Mouse (Mus musculus): ENCODE measurements at regions not wholly inside any gene's neighbourhood (a gene's known extent, or its start where the extent isn't known, plus 50 kb on each side); places are given as distances from the start of the nearest gene placed in this dataset.
A peak's percentile ranks its signal among the peaks of the same experiment; 100 is the strongest.

DNA sequence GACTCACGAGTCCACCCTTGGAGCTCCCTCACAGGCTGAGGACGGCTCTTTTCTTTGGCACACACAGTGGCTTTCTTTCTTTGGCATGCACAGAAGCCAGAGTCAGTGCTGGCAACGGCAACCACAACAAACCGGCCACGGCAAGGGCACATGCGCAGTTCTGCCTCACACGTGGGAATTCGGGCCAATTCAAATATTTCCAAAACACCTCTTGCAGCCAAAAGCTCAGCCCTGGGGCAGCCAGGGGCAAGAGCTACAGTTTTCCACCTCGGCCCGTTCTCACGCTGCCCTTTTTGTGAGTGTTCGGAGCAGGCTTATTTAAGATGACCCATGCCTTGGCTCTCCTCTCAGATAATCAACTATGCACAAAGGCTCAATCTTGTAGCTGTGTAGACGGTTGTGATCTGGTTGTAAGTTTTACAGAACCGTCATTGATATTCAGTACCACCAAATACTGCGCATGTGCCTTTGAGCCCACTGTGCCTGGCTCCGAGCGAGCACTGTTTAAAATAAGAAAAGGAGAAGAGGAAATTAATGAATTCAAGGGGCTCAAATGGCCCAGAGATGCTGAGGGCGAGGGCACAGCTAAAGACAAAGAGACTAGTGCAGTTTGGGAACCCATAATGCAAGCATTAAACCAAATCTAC lies 111.1 kb downstream of the Dyrk2 start:
- peaks cover 9% of the 10 kb centered on the region for H3K4me1 ChIP-seq (replicated peaks; ENCODE audit: control insufficient read depth, insufficient read depth, low read length)
- H3K4me3 ChIP-seq (ENCODE audit: control insufficient read depth, insufficient read depth, low read length): no peak overlapping the region
- TF ChIP-seq CTCF (IDR thresholded peaks at IDR 0.05; ENCODE audit: borderline replicate concordance, control insufficient read depth, extremely low read depth, insufficient read depth, low read length, poor library complexity) (no peak), POLR2A (IDR thresholded peaks at IDR 0.05; ENCODE audit: control insufficient read depth, extremely low read depth, insufficient read depth, low read length, poor library complexity) (no peak)
- no peaks in the 10 kb centered on the region for H3K27me3 ChIP-seq (ENCODE audit: control insufficient read depth, insufficient read depth, low read length)
- DNase-seq: no peak
- 49% methylated on average over 18 of the region's 18 CpGs for WGBS
- H3K27ac ChIP-seq (ENCODE audit: control insufficient read depth, insufficient read depth, low read length): no peak overlapping the region
- H3K36me3 ChIP-seq (ENCODE audit: control insufficient read depth, insufficient read depth, low read length): no peaks in the 10 kb centered on the region

- WGBS: 88% methylated on average over 8 of the region's 8 CpGs
- peaks cover 10% of the 10 kb centered on the region for H3K4me1 ChIP-seq (replicated peaks; ENCODE audit: control insufficient read depth, insufficient read depth, low read length)
- H3K4me3 ChIP-seq (ENCODE audit: control insufficient read depth, insufficient read depth, low read length): no peak overlapping the region
- H3K27me3 ChIP-seq (ENCODE audit: control insufficient read depth, insufficient read depth, low read length): no peaks in the 10 kb centered on the region
- no peak for TF ChIP-seq POLR2A (IDR thresholded peaks at IDR 0.05; ENCODE audit: control insufficient read depth, extremely low read depth, insufficient read depth, low read length, poor library complexity)
- TF ChIP-seq CTCF (IDR thresholded peaks at IDR 0.05; ENCODE audit: borderline replicate concordance, control insufficient read depth, extremely low read depth, insufficient read depth, low read length, poor library complexity): no peak
- DNase-seq: no peak
- no peaks in the 10 kb centered on the region for H3K36me3 ChIP-seq (ENCODE audit: control insufficient read depth, insufficient read depth, low read length)
- H3K27ac ChIP-seq (ENCODE audit: control insufficient read depth, insufficient read depth, low read length): no peak overlapping the region
Observed at GRCm38 (mm10) chr10:118760441-118760840, 109.6 kb downstream of the Dyrk2 start.

DNA sequence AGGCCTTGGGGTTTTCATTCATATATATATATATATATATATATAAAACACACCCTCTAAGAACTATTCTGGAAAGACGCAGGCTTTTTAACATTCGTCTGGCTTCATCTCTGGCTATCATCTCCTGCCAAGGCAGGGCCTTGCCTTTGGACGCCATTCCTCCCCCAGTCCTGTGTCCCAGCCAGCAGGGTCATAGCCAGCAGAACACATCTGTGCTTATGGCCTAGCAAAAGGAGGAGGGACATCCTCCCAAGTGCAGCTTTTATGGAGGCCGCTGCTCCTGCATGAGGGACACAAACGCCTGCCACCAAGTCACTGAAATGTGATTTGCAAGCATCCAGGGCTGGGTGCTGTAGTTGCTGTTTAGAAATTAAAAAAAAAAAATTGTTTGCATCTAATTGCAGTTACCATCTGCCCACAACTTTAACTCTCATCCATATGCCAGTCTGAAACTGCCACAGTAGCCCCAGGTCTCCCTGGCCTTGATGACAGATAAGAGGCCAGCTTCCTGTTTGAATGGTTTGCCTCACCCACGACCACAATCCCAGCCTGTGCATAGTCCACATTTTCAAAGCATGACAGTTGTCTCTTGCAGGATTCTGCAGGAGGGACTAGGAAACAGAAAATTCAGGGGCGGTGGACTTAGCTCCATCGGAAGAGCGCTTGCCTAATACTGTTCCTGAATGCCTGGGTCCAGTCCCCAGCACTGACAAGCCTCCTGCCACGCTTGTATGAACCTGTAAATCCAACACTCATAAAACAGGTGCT lies 108.7 kb downstream of the Dyrk2 start:
- no peak overlapping the region for H3K4me3 ChIP-seq (ENCODE audit: control insufficient read depth, insufficient read depth, low read length)
- WGBS: 52% methylated on average over 10 of the region's 10 CpGs
- DNase-seq: no peak

GRCm38 (mm10) chr10:118765051-118765450 lies 105.0 kb downstream of the Dyrk2 start:
- DNase-seq: no peak
- TF ChIP-seq POLR2A (IDR thresholded peaks at IDR 0.05; ENCODE audit: control insufficient read depth, extremely low read depth, insufficient read depth, low read length, poor library complexity) (no peak), CTCF (IDR thresholded peaks at IDR 0.05; ENCODE audit: borderline replicate concordance, control insufficient read depth, extremely low read depth, insufficient read depth, low read length, poor library complexity) (no peak)
- Histone ChIP-seq H3K4me3 (ENCODE audit: control insufficient read depth, insufficient read depth, low read length) (no peak overlapping the region), H3K4me1 (replicated peaks; ENCODE audit: control insufficient read depth, insufficient read depth, low read length) (peaks cover 12% of the 10 kb centered on the region; the same call in 1 of the 2 replicates), H3K27me3 (ENCODE audit: control insufficient read depth, insufficient read depth, low read length) (no peaks in the 10 kb centered on the region), H3K27ac (ENCODE audit: control insufficient read depth, insufficient read depth, low read length) (no peak overlapping the region), H3K36me3 (ENCODE audit: control insufficient read depth, insufficient read depth, low read length) (no peaks in the 10 kb centered on the region)
- 77% methylated on average over 9 of the region's 9 CpGs for WGBS

More for the DNA sequence above, 108.7 kb downstream of the Dyrk2 start:
- Histone ChIP-seq H3K27me3 (ENCODE audit: control insufficient read depth, insufficient read depth, low read length) (no peaks in the 10 kb centered on the region), H3K27ac (ENCODE audit: control insufficient read depth, insufficient read depth, low read length) (no peak overlapping the region), H3K4me1 (replicated peaks; ENCODE audit: control insufficient read depth, insufficient read depth, low read length) (peaks cover 18% of the 10 kb centered on the region), H3K36me3 (ENCODE audit: control insufficient read depth, insufficient read depth, low read length) (no peaks in the 10 kb centered on the region)
- no peak for TF ChIP-seq POLR2A (IDR thresholded peaks at IDR 0.05; ENCODE audit: control insufficient read depth, extremely low read depth, insufficient read depth, low read length, poor library complexity)
- no peak for TF ChIP-seq CTCF (IDR thresholded peaks at IDR 0.05; ENCODE audit: borderline replicate concordance, control insufficient read depth, extremely low read depth, insufficient read depth, low read length, poor library complexity)

DNA sequence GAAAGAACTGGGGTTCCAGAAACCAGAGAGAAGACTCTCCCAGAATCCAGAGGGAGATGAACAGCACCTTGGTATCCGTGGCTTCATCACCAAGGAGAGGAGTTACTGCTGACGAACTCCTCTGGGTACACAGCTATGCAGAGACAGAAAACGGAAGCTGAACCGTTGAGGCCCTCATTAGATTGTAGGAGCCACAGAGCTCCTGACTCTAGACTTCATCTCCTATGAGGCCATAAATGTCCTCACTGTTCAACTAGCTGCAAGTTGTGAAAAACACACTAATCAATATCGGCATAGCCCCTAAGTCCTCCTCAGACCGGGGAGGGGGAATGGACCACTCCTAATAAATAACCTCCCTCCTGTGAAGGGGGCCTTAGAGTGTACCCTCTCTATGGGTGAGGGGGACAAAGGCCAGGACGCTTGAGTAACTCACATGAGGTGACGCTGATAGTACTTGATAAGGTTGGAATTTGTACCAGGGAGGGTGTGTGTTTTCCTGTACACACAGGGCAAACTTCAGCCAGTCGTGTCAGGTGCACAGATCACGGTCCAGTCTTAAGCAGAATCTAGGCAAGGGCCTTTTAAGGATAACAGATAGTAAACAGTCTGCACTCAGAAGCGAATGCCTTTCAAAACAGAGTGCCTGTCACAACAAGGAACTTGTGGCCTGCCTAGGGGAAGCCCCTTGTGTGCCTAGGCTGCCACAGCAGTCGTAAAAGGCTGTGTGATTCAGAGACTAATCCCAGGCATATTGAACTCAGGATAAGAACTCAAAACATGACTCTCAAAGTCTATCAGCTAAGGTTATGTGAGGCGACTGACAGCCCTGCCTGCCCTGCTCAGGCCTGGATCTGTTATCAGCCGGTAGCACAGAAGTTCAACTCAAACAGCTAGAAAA lies 104.2 kb downstream of the Dyrk2 start:
- no peak overlapping the region for H3K27ac ChIP-seq (ENCODE audit: control insufficient read depth, insufficient read depth, low read length)
- H3K27me3 ChIP-seq (ENCODE audit: control insufficient read depth, insufficient read depth, low read length): no peaks in the 10 kb centered on the region
- 34% methylated on average over 14 of the region's 14 CpGs for WGBS
- peak; percentile 25 for DNase-seq
- H3K36me3 ChIP-seq (ENCODE audit: control insufficient read depth, insufficient read depth, low read length): no peaks in the 10 kb centered on the region
- H3K4me1 ChIP-seq (replicated peaks; ENCODE audit: control insufficient read depth, insufficient read depth, low read length): peaks cover 12% of the 10 kb centered on the region; the same call in 1 of the 2 replicates
- TF ChIP-seq CTCF (IDR thresholded peaks at IDR 0.05; ENCODE audit: borderline replicate concordance, control insufficient read depth, extremely low read depth, insufficient read depth, low read length, poor library complexity) (no peak), POLR2A (IDR thresholded peaks at IDR 0.05; ENCODE audit: control insufficient read depth, extremely low read depth, insufficient read depth, low read length, poor library complexity) (no peak)
- H3K4me3 ChIP-seq (ENCODE audit: control insufficient read depth, insufficient read depth, low read length): no peak overlapping the region

GRCm38 (mm10) chr10:118766826-118767225 lies 103.2 kb downstream of the Dyrk2 start:
- Histone ChIP-seq H3K27ac (ENCODE audit: control insufficient read depth, insufficient read depth, low read length) (no peak overlapping the region), H3K27me3 (ENCODE audit: control insufficient read depth, insufficient read depth, low read length) (no peaks in the 10 kb centered on the region), H3K4me1 (replicated peaks; ENCODE audit: control insufficient read depth, insufficient read depth, low read length) (peaks cover 9% of the 10 kb centered on the region; the same call in 1 of the 2 replicates), H3K36me3 (ENCODE audit: control insufficient read depth, insufficient read depth, low read length) (no peaks in the 10 kb centered on the region), H3K4me3 (ENCODE audit: control insufficient read depth, insufficient read depth, low read length) (no peak overlapping the region)
- WGBS: 88% methylated on average over 7 of the region's 7 CpGs
- DNase-seq: no peak
- TF ChIP-seq CTCF (IDR thresholded peaks at IDR 0.05; ENCODE audit: borderline replicate concordance, control insufficient read depth, extremely low read depth, insufficient read depth, low read length, poor library complexity) (no peak), POLR2A (IDR thresholded peaks at IDR 0.05; ENCODE audit: control insufficient read depth, extremely low read depth, insufficient read depth, low read length, poor library complexity) (no peak)
